Comparison of ENCODE assay signal across 15 mouse cellular contexts in genomic region chr5:118035786-118036185, GRCm38 (mm10). TPM values are rescaled to one million over a fixed set of nuclear protein-coding genes. Genes with fewer than 3 reads are reported as not detected.
"Had no signal": no experiment of that assay in that cellular context is flagged by ENCODE, and none has a peak within 500 bp of the region (broad histone marks: within the 10 kb centered on the region; RNA-seq: fewer than 3 reads in every experiment).

No protein-coding gene starts in this region.

- DNase-seq: kidney, adult 9 months; kidney, postnatal 36 days; liver, embryonic 13.5 days; liver, postnatal 0 days; lung, postnatal 14 days; right cerebral cortex, adult 18-20 months; thymus, adult 2 months; thymus, postnatal 25 days had no signal

- ATAC-seq: liver, postnatal 0 days; midbrain, embryonic 15.5 days had no signal

- H3K36me3 ChIP-seq: limb, embryonic 15.5 days; liver, embryonic 13.5 days; lung, embryonic 15.5 days; midbrain, embryonic 15.5 days had no signal

- H3K4me3 ChIP-seq: limb, embryonic 15.5 days; liver, embryonic 13.5 days; lung, embryonic 15.5 days; midbrain, embryonic 15.5 days had no signal

- H3K4me2 ChIP-seq: limb, embryonic 15.5 days; liver, embryonic 13.5 days; lung, embryonic 15.5 days; midbrain, embryonic 11.5 days; midbrain, embryonic 15.5 days had no signal

- H3K9me3 ChIP-seq: limb, embryonic 15.5 days; liver, embryonic 13.5 days; lung, embryonic 15.5 days; megakaryocyte, embryonic 14.5 days; midbrain, embryonic 15.5 days had no signal

- H3K27ac ChIP-seq: kidney, postnatal 0 days; limb, embryonic 15.5 days; liver, embryonic 13.5 days; lung, embryonic 15.5 days; macrophage; midbrain, embryonic 15.5 days had no signal

- H3K9ac ChIP-seq: limb, embryonic 15.5 days; liver, embryonic 13.5 days; liver, postnatal 0 days; lung, embryonic 15.5 days; midbrain, embryonic 15.5 days had no signal

- H3K27me3 ChIP-seq: lung, embryonic 15.5 days; megakaryocyte, embryonic 14.5 days; midbrain, embryonic 15.5 days had no signal

RNA-seq across cellular contexts. Expression of gene Tesc, which starts 8.2 kb away (rescaled TPM):
- polyA plus RNA-seq: macrophage had no signal
